Mouse (Mus musculus) heart, adult 2 months (tissue): ENCODE data around the gene Dusp16.

ENCODE experiments used
- CTCF ChIP-seq: fragments of 200-600 bp; IDR thresholded peaks from 2 replicates; pipeline ENCODE4 v1.8.1; 2022; ENCODE audit warnings: antibody characterized with exemption, mild to moderate bottlenecking, moderate library complexity
- EP300 ChIP-seq: fragments of 200-500 bp; IDR thresholded peaks from 2 replicates; pipeline ENCODE4 v1.6.1; 2011; ENCODE audit warnings: low read depth, low read length, control low read depth; ENCODE audit not compliant: insufficient read depth
- POLR2A ChIP-seq: fragments of 200-500 bp; IDR thresholded peaks from 2 replicates; pipeline ENCODE4 v1.6.1; 2011; ENCODE audit warnings: mild to moderate bottlenecking, low read depth, low read length, control low read depth; ENCODE audit not compliant: insufficient read depth

- TF ChIP-seq EP300 (no peak), CTCF (no peak), POLR2A (no peak)
Observed at GRCm38 (mm10) chr6:134721729-134722269, 70.6 kb downstream of the Dusp16 start.
